Mouse (Mus musculus): ENCODE data around the gene Msi1. TPM values are rescaled to one million over a fixed set of nuclear protein-coding genes. Genes with fewer than 3 reads are reported as not detected.
A peak's percentile ranks its signal among the peaks of the same experiment; 100 is the strongest.

Gene Msi1
- polyA plus RNA-seq (2016; fragmentation: Nextera tagmentation; extraction: Ambion mirVana), result 122 and 129 TPM in 2 replicates

DNA sequence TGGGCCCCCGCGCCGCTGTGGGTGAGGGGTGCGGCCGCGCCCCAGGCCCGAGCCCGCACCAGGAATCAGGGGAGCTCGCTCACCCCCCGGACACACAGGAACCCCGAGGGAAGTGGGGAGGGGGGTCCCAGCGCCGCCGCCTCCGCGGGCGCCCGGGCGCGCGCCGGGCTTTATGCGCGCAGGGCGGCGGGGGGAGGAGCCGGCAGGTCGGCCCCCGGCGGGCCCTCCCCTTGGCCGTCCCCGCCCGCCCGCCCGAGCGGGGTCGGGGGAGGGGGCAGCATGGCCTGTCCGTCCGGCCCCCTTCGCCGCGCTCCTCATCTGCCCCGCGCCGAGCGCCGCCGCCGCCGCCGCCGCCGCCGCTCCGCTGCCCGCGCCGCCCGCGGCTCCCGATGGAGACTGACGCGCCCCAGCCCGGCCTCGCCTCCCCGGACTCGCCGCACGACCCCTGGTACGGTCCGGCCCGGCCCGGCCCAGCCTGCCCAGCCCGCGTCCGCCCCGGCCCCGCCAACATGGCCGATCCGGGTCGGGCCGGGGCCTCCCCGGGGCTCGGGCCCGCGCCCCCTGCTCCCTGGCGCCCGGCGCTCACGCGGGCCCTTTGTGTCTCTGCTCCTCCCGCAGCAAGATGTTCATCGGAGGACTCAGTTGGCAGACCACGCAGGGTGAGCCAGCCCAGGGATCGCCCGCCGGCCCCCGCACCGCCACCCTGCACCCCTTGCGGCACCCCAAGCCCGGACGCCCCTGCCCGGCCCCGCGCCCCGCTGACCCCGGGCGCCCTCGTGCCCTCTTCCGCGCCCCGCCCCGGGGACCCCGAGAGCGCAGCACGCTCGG, at the start of gene Msi1:
Msi1 (plus strand) TSS at position 241 of the 828 bp plus-strand sequence.
- no peaks in the 10 kb centered on the region for H3K27me3 ChIP-seq (replicated peaks)
- peaks cover 21% of the 10 kb centered on the region for H3K36me3 ChIP-seq
- ATAC-seq (ENCODE audit: low FRiP score, low read depth), result peak; percentile 49
- H3K4me1 ChIP-seq, result peaks cover 47% of the 10 kb centered on the region
- WGBS, result 1% methylated on average over 66 of the region's 117 CpGs
- H3K9ac ChIP-seq, result peak within 1 kb of the TSS; percentile 100
- H3K9me3 ChIP-seq, result no peaks in the 10 kb centered on the region
- peak within 1 kb of the TSS; percentile 81 for H3K4me2 ChIP-seq (replicated peaks)
- H3K4me3 ChIP-seq, result peak within 1 kb of the TSS; percentile 100
- H3K27ac ChIP-seq, result peak within 1 kb of the TSS; percentile 99

DNA sequence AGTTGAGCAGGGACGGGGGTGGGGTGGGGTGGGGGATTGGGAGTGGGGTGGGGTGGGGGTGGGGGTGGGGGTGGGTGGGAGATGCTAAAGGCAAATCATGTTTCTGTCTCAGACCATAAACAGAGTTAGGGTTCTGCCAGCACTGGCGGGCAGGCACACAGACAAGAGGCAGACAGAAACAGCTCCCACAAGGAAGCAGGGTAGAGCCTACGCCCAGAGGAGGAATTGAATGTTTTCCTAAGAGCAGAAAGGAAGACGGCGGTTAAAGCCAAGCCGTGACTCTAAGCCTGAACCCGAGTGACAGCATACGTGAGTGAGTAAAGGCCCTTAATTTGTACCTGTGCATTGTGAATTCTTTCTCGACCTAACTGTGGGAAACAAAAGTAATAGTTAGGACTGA, 37.5 kb upstream of the Msi1 start:
- Histone ChIP-seq H3K9me3 (no peaks in the 10 kb centered on the region), H3K36me3 (no peaks in the 10 kb centered on the region), H3K9ac (no peak overlapping the region), H3K4me2 (replicated peaks) (no peak overlapping the region), H3K27me3 (replicated peaks) (no peaks in the 10 kb centered on the region), H3K4me1 (peaks cover 10% of the 10 kb centered on the region), H3K27ac (no peak overlapping the region), H3K4me3 (no peak overlapping the region)
- ATAC-seq (ENCODE audit: low FRiP score, low read depth), result no peak
- WGBS, result 41% methylated on average over 9 of the region's 9 CpGs

DNA sequence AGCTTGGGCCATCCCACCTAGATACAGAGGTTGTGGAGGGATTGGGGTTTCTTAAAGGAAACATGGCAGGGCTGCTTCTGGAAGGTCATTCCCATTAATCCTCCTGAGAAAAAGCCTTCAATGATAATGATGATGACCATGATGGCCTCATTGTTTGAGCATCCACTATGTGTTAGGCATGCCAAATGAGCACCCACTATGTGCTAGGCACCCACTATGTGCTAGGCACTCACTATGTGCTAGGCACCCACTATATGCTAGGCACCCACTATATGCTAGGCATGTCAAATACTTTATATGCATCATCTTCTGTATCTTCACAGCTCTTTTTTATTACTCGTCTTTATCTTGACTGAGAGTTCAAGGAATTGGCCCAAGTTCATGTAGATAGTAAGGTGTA, 36.4 kb upstream of the Msi1 start:
- no peak for ATAC-seq (ENCODE audit: low FRiP score, low read depth)
- H3K4me1 ChIP-seq, result peaks cover 12% of the 10 kb centered on the region
- WGBS, result 94% methylated on average over 1 of the region's 1 CpGs
- H3K36me3 ChIP-seq, result no peaks in the 10 kb centered on the region
- H3K27ac ChIP-seq, result no peak overlapping the region
- H3K9ac ChIP-seq, result no peak overlapping the region
- no peaks in the 10 kb centered on the region for H3K27me3 ChIP-seq (replicated peaks)
- H3K9me3 ChIP-seq, result no peaks in the 10 kb centered on the region
- no peak overlapping the region for H3K4me2 ChIP-seq (replicated peaks)
- H3K4me3 ChIP-seq, result no peak overlapping the region

DNA sequence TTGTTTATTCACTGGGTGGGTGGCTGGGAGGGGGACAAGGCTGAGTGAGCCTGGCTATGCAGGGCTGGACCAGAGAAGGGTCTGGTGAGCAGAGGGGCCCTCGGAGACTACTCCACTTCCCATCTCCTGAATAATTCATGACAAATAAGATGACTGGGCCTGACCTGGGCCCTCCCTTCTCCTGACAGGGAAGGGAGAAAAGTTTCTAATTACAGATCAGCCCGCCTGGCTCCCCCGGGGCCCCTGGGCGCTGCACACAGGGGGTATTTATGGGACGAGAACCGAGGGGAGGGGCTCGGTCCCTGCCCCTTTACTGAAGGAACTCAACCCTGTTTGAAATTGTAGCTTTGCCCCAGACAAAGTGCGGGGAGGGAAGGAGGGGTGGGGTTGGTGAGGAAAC, 35.2 kb upstream of the Msi1 start:
- no peak overlapping the region; the same call in 1 of the 2 replicates for H3K27ac ChIP-seq
- no peaks in the 10 kb centered on the region for H3K9me3 ChIP-seq
- 0 out of 2 replicates have a peak, but pooled peaks have one; percentile 54 for ATAC-seq (ENCODE audit: low FRiP score, low read depth)
- 3% methylated on average over 8 of the region's 8 CpGs for WGBS
- H3K36me3 ChIP-seq, result no peaks in the 10 kb centered on the region
- no peak overlapping the region for H3K4me3 ChIP-seq
- H3K4me1 ChIP-seq, result peaks cover 23% of the 10 kb centered on the region
- no peaks in the 10 kb centered on the region for H3K27me3 ChIP-seq (replicated peaks)
- peak overlapping the region; percentile 42 for H3K4me2 ChIP-seq (replicated peaks)
- no peak overlapping the region for H3K9ac ChIP-seq

DNA sequence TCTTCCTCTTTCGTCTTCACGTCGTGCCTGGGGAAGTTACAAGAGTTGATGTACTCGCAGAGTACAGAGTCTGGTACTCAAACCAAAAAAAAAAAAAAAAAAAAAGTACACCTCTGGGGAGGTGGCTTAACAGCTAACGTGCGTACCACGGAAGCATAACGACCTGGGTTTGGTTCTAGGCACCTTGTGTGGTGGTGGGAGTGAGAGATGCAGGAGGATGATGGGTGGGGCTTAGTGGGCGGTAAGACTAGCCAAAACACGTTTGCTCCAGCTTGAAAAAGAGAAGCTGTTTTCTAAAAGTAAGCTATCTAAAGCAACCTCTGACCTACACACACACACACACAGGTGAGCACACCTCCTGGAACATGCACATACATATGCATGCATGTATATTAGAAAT, 34.6 kb upstream of the Msi1 start:
- ATAC-seq (ENCODE audit: low FRiP score, low read depth), result no peak
- Histone ChIP-seq H3K4me1 (peaks cover 23% of the 10 kb centered on the region), H3K27me3 (replicated peaks) (no peaks in the 10 kb centered on the region), H3K36me3 (no peaks in the 10 kb centered on the region), H3K27ac (no peak overlapping the region), H3K4me3 (no peak overlapping the region), H3K9ac (no peak overlapping the region), H3K4me2 (replicated peaks) (no peak overlapping the region; the same call in 1 of the 2 replicates), H3K9me3 (no peaks in the 10 kb centered on the region)
- 27% methylated on average over 10 of the region's 10 CpGs for WGBS

DNA sequence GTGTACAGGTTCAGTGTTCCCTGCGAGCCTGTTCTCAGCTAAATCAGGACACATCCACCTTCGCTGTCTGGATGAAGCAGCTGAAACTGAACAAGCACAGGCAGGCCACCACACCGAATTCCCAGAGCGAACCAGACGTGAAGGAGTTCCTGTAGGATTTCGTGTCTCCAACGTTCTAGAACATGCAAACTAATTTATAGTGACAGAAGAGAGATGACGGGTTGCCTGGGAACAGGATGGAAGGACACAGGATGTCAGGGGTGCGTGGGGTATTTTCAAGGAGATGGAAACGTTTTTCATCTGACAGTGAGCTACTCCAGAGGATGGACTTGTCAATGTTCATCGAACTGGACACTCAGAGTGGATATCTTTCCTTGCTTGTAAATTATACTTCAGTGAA, 32.7 kb upstream of the Msi1 start:
- Histone ChIP-seq H3K9me3 (no peaks in the 10 kb centered on the region), H3K27ac (no peak overlapping the region), H3K27me3 (replicated peaks) (no peaks in the 10 kb centered on the region), H3K9ac (no peak overlapping the region), H3K4me1 (peaks cover 23% of the 10 kb centered on the region), H3K4me3 (no peak overlapping the region), H3K36me3 (no peaks in the 10 kb centered on the region), H3K4me2 (replicated peaks) (no peak overlapping the region)
- 58% methylated on average over 11 of the region's 11 CpGs for WGBS
- ATAC-seq (ENCODE audit: low FRiP score, low read depth), result no peak

DNA sequence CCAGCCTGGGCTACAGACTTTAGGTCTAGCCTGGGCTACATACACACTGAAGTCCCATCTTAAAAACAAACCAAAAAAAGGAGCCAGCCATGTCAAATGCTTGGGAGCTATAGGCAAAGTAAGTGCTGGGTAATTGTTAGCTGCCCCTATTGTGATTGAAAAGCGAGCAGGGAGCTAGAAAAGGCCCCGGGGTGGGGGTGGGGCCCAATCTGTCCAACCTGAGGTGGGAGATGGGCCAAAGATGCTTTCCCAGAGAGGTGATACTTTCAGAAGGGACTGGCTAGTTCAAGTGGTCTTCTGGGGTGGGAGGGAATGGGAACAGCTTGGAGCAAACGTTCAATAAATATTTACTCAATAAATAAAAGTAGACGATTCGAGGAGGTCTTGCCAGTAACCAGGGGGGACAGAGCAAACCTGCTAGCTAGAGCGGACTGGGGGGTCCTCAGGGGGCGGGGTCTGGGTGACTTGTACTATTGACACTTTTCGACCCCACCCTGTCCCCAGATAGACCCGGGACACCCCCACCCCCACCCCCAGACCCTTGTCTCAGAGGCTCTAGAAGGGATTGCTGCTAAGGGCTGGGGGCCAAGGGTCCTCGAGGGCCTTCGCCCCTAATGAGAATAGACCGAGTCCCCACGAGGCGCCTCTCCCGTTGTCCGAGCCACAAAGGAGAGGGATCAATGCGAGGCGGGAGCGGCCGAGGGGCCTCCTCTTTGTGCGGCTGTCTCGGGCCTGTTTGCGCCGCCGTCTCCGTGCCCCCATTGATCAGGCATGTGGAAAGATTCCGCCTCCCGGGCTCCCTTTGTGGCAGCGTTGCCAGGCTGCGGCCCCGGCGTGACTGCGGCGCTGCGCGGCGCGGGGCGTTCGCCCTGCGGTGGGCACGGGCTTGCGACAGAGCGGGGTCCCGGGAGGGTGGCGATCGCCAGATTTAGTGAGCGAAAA, 31.3 kb upstream of the Msi1 start:
- H3K4me3 ChIP-seq, result peak overlapping the region; percentile 32
- ATAC-seq (ENCODE audit: low FRiP score, low read depth), result peak; percentile 86
- no peaks in the 10 kb centered on the region for H3K27me3 ChIP-seq (replicated peaks)
- 2% methylated on average over 48 of the region's 48 CpGs for WGBS
- H3K4me2 ChIP-seq (replicated peaks), result peak overlapping the region; percentile 65
- H3K27ac ChIP-seq, result peak overlapping the region; percentile 87
- no peaks in the 10 kb centered on the region for H3K9me3 ChIP-seq
- peaks cover 23% of the 10 kb centered on the region for H3K4me1 ChIP-seq
- no peaks in the 10 kb centered on the region for H3K36me3 ChIP-seq
- peak overlapping the region; percentile 62 for H3K9ac ChIP-seq

DNA sequence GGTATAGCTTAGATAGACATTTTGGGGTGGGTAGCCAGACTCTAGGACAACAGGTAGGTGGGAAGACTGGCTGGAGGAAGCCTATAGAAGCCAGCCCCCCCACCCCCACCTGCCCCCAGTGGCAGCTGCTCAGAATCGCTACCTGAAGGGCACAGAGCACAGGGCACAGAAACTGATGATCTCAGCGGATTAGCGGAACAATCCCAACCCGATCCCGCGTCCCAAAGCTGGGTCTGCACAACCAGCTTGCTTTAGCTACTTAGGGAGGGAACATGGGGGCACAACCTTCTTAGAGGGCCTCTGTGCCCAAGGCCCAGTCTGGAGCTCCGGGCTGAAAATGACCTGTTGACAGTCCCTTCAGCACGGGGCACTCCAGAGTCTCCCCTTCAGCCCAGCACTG, 27.3 kb upstream of the Msi1 start:
- ATAC-seq (ENCODE audit: low FRiP score, low read depth), result no peak
- Histone ChIP-seq H3K4me1 (peaks cover 36% of the 10 kb centered on the region), H3K9ac (no peak overlapping the region), H3K4me3 (no peak overlapping the region), H3K27ac (no peak overlapping the region), H3K9me3 (no peaks in the 10 kb centered on the region), H3K27me3 (replicated peaks) (no peaks in the 10 kb centered on the region), H3K4me2 (replicated peaks) (no peak overlapping the region), H3K36me3 (no peaks in the 10 kb centered on the region)
- 94% methylated on average over 8 of the region's 8 CpGs for WGBS

DNA sequence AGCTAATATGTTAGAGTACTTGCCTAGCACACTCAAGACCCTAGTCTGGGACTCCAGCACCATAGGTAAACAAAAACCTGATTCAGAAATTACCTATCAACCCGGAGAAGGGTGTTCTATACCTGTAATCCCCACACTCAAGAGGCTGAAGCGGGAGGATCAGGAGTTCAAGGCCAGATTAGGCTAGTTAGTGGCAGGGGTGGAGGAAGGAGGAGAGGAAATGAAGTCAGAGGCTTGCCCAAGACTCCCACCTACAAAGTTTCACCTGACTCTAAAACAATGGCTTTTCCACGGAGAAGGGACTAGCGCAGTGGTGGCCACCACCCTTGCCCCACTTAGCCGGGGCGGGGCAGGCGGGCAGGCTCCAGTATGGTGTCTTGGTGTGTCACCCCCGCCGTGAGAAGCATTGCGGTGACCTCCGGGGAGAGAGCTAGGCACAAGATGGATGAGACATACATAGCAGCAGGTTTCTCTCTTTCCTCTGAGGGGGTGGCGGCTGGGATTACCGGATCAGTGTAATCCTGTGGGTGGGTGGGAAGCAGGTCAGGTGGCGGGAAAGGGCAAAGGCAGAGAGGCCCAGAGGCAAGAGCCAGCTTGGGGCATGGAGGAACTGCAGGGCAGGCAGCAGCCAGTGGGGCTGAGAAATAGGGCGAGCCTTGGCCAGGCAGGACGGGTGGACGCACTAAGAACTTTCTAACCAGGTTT, 25.8 kb upstream of the Msi1 start:
- peak; percentile 23; the same call in 1 of the 2 replicates for ATAC-seq (ENCODE audit: low FRiP score, low read depth)
- no peaks in the 10 kb centered on the region for H3K36me3 ChIP-seq
- peaks cover 29% of the 10 kb centered on the region for H3K4me1 ChIP-seq
- no peaks in the 10 kb centered on the region for H3K27me3 ChIP-seq (replicated peaks)
- H3K4me3 ChIP-seq, result no peak overlapping the region
- H3K4me2 ChIP-seq (replicated peaks), result peak overlapping the region; percentile 53
- 14% methylated on average over 14 of the region's 17 CpGs for WGBS
- H3K27ac ChIP-seq, result peak overlapping the region; percentile 82
- H3K9me3 ChIP-seq, result no peaks in the 10 kb centered on the region
- peak overlapping the region; percentile 22; the same call in 1 of the 2 replicates for H3K9ac ChIP-seq

DNA sequence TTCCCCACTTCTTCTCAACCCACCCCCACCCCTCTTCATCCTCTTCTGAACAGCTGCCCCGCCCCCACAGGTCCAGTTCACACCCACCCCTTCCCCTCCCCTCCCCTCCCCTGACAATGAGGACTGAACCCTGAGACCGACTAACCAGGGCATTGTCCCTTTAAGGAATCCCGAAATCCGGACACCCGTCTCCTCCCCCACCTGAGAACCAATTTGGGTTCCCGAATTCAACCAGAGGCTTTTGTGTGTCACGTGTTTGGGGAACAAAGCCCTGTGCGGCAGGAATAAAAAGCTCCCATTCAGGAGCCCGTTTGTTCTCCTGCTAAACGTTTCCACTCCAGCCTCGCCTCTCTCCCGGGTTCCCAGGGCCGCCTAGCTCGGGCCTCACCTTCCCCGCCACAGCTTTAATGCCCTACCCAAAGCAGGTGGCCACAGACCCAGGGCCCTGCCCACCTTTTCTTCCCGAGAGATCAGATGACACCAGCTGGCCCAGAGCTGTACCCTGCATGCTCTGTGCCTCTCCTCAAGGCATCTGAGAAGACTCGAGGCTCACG, 25.1 kb upstream of the Msi1 start:
- peak overlapping the region; percentile 13; the same call in 1 of the 2 replicates for H3K4me3 ChIP-seq

DNA sequence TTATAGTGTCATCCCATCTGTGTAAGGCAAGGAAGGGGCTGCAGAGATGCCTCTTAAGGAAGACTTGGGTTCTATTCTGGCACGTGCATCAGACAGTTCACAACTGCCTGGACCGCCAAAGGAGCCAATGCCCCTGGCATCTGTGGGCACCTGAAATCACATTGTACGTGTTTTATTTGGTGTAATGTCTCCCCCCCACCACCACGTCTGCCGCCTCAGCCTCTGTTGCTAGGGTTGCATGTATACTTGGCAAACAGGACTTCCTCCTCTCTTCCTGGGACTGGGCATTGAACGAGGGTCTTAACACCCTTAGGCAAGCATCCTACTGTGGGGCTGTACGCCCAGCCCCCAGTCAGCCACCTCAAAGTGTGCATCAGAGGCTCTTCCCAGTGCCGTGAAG, 24.2 kb upstream of the Msi1 start:
- Histone ChIP-seq H3K4me1 (peaks cover 24% of the 10 kb centered on the region), H3K27ac (no peak overlapping the region), H3K4me3 (no peak overlapping the region), H3K9me3 (no peaks in the 10 kb centered on the region), H3K36me3 (no peaks in the 10 kb centered on the region), H3K27me3 (replicated peaks) (no peaks in the 10 kb centered on the region), H3K9ac (no peak overlapping the region), H3K4me2 (replicated peaks) (no peak overlapping the region)
- no peak for ATAC-seq (ENCODE audit: low FRiP score, low read depth)
- 36% methylated on average over 8 of the region's 8 CpGs for WGBS

More for the DNA sequence above, 25.1 kb upstream of the Msi1 start:
- peak overlapping the region; percentile 22 for H3K9ac ChIP-seq
- H3K4me1 ChIP-seq, result peaks cover 24% of the 10 kb centered on the region
- no peaks in the 10 kb centered on the region for H3K36me3 ChIP-seq
- H3K9me3 ChIP-seq, result no peaks in the 10 kb centered on the region
- peak overlapping the region; percentile 82 for H3K27ac ChIP-seq
- no peaks in the 10 kb centered on the region for H3K27me3 ChIP-seq (replicated peaks)
- under 1% methylated on average over 17 of the region's 18 CpGs for WGBS
- peak; percentile 78 for ATAC-seq (ENCODE audit: low FRiP score, low read depth)
- peak overlapping the region; percentile 53 for H3K4me2 ChIP-seq (replicated peaks)

Data from neural tube, embryonic 12.5 days (tissue).